ENCODE assay signal across 8 mouse cellular contexts in genomic region chr1:127679498-127680133, GRCm38 (mm10). TPM values are rescaled to one million over a fixed set of nuclear protein-coding genes. Genes with fewer than 3 reads are reported as not detected.
DNase-seq lines count a peak whose midpoint lies in the region; ATAC-seq and TF ChIP-seq lines count a peak whose summit lies in the region.

TSS of gene Tmem163 (minus strand) at chr1:127679548.

- no peak for TF ChIP-seq EP300 in liver, postnatal 0 days (IDR thresholded peaks at IDR 0.05; ENCODE audit: low read depth)

- H3K9ac ChIP-seq in intestine, embryonic 15.5 days = no peak within 1 kb of the TSS
- H3K9ac ChIP-seq in liver, postnatal 0 days (replicated peaks) = no peak within 1 kb of the TSS
- peak within 1 kb of the TSS; percentile 84 for H3K9ac ChIP-seq in neural tube, embryonic 13.5 days

- no peaks in the 10 kb centered on the region for H3K9me3 ChIP-seq in intestine, embryonic 15.5 days
- H3K9me3 ChIP-seq in liver, postnatal 0 days (ENCODE audit: low read length) = no peaks in the 10 kb centered on the region
- no peaks in the 10 kb centered on the region for H3K9me3 ChIP-seq in neural tube, embryonic 13.5 days

- peaks cover 17% of the 10 kb centered on the region for H3K4me1 ChIP-seq in intestine, embryonic 15.5 days (replicated peaks)
- peaks cover 9% of the 10 kb centered on the region for H3K4me1 ChIP-seq in liver, postnatal 0 days (ENCODE audit: insufficient read depth)
- H3K4me1 ChIP-seq in neural tube, embryonic 13.5 days (replicated peaks) = peaks cover 17% of the 10 kb centered on the region

- peak; percentile 80 for TF ChIP-seq CTCF in liver, postnatal 0 days (IDR thresholded peaks at IDR 0.05; ENCODE audit: low read depth)

- ATAC-seq in erythroblast, adult 5-6 weeks (replicated peaks; ENCODE audit: low FRiP score, poor library complexity, severe bottlenecking) = peak; percentile 66; the same call in 1 of the 2 replicates
- ATAC-seq in intestine, embryonic 15.5 days = no peak
- ATAC-seq in liver, postnatal 0 days = no peak
- no peak for ATAC-seq in neural tube, embryonic 13.5 days (ENCODE audit: low read depth)

- H3K4me2 ChIP-seq in intestine, embryonic 15.5 days (replicated peaks) = peak within 1 kb of the TSS; percentile 99; the same call in 1 of the 2 replicates
- no peak within 1 kb of the TSS for H3K4me2 ChIP-seq in liver, postnatal 0 days (ENCODE audit: low read depth, low read length)
- H3K4me2 ChIP-seq in neural tube, embryonic 13.5 days = peak within 1 kb of the TSS; percentile 69

- H3K36me3 ChIP-seq in intestine, embryonic 15.5 days = no peaks in the 10 kb centered on the region
- no peaks in the 10 kb centered on the region for H3K36me3 ChIP-seq in liver, postnatal 0 days (replicated peaks; ENCODE audit: insufficient read depth, low read length)
- H3K36me3 ChIP-seq in neural tube, embryonic 13.5 days = no peaks in the 10 kb centered on the region

- no peak within 1 kb of the TSS for H3K27ac ChIP-seq in intestine, embryonic 15.5 days
- no peak within 1 kb of the TSS for H3K27ac ChIP-seq in liver, postnatal 0 days (ENCODE audit: low read depth)
- peak within 1 kb of the TSS; percentile 84 for H3K27ac ChIP-seq in neural tube, embryonic 13.5 days (replicated peaks)

- DNase-seq in right cerebral cortex, postnatal 14 days = peak; percentile 26
- no peak for DNase-seq in right cerebral cortex, adult 18-20 months
- peak; percentile 45 to 57 for DNase-seq in adrenal gland, postnatal 36 days
- DNase-seq in liver, postnatal 0 days = peak; percentile 49
- no peak for DNase-seq in yolk sac, embryonic 10.5 days (ENCODE audit: low spot score)

- 20% methylated on average over 18 of the region's 18 CpGs for WGBS in intestine, embryonic 15.5 days
- WGBS in liver, postnatal 0 days (ENCODE audit: insufficient replicate concordance) = 24% methylated on average over 18 of the region's 18 CpGs
- WGBS in neural tube, embryonic 13.5 days = 13% methylated on average over 18 of the region's 18 CpGs

- H3K27me3 ChIP-seq in intestine, embryonic 15.5 days (replicated peaks) = peaks cover 47% of the 10 kb centered on the region
- peaks cover 57% of the 10 kb centered on the region for H3K27me3 ChIP-seq in liver, postnatal 0 days (ENCODE audit: insufficient read depth, low read length)
- H3K27me3 ChIP-seq in neural tube, embryonic 13.5 days = peaks cover 63% of the 10 kb centered on the region

- H3K4me3 ChIP-seq in intestine, embryonic 15.5 days (replicated peaks) = peak within 1 kb of the TSS; percentile 52; the same call in 1 of the 2 replicates
- H3K4me3 ChIP-seq in liver, postnatal 0 days (ENCODE audit: low read depth, low read length) = no peak within 1 kb of the TSS; the same call in 1 of the 2 replicates
- peak within 1 kb of the TSS; percentile 64 for H3K4me3 ChIP-seq in neural tube, embryonic 13.5 days

RNA-seq across cellular contexts. Expression of gene Tmem163, which starts in this region (rescaled TPM):
- under 1 TPM in 1 of 2 experiments, not detected in 1; 0.26 TPM for total RNA-seq in adrenal gland, postnatal 36 days (2021)
- total RNA-seq in erythroblast, adult 5-6 weeks (2015; ENCODE audit: low replicate concordance) = not detected in 2 replicates
- total RNA-seq in erythroblast, adult 5-6 weeks (2017; ENCODE audit: low replicate concordance) = not detected in 2 replicates
- polyA plus RNA-seq in intestine, embryonic 15.5 days (2015; fragmentation: Nextera tagmentation; extraction: Ambion mirVana) = 0.85 and 0.88 TPM in 2 replicates
- 0.65 and 0.98 TPM in 2 replicates for polyA plus RNA-seq in liver, postnatal 0 days (2015; fragmentation: Nextera tagmentation; extraction: Ambion mirVana)
- polyA plus RNA-seq in neural tube, embryonic 13.5 days (2015; fragmentation: Nextera tagmentation; extraction: Ambion mirVana) = 60.0 and 66.2 TPM in 2 replicates

Comparison
In these comparisons a context has a peak if more than half of its experiments do, and no peak if none do; other contexts are left out.
1. RNA of gene Tmem163 (polyA plus RNA-seq): 60.0 to 66.2 TPM in neural tube, embryonic 13.5 days; 0.85 to 0.88 TPM in intestine, embryonic 15.5 days and 0.65 to 0.98 TPM in liver, postnatal 0 days; every median in the first group is over 10 times any median in the second.
2. Peak in DNase-seq in adrenal gland, postnatal 36 days; RNA of the gene not detected or under 1 TPM.
3. Peak in ATAC-seq in erythroblast, adult 5-6 weeks; RNA of the gene not detected or under 1 TPM.
4. Peak in DNase-seq in liver, postnatal 0 days; RNA of the gene not detected or under 1 TPM.